ENCODE assay signal across 29 mouse cellular contexts in genomic region chr12:5336331-5336730, GRCm38 (mm10). TPM values are rescaled to one million over a fixed set of nuclear protein-coding genes. Genes with fewer than 3 reads are reported as not detected.
DNase-seq lines count a peak whose midpoint lies in the region; ATAC-seq and TF ChIP-seq lines count a peak whose summit lies in the region.
"Had no signal": no experiment of that assay in that cellular context is flagged by ENCODE, and none has a peak within 500 bp of the region (broad histone marks: within the 10 kb centered on the region; RNA-seq: fewer than 3 reads in every experiment).

No protein-coding gene starts in this region.

- no peaks in the 10 kb centered on the region for H3K36me3 ChIP-seq in heart, embryonic 11.5 days (ENCODE audit: control insufficient read depth, insufficient read depth, low read length)
- H3K36me3 ChIP-seq: heart, embryonic 15.5 days; kidney, embryonic 15.5 days; neural tube, embryonic 12.5 days had no signal

- no peaks in the 10 kb centered on the region for H3K27me3 ChIP-seq in heart, embryonic 11.5 days (ENCODE audit: control insufficient read depth, insufficient read depth, low read length)
- H3K27me3 ChIP-seq: forebrain, embryonic 13.5 days; heart, embryonic 15.5 days; kidney, embryonic 15.5 days; neural tube, embryonic 12.5 days; Patski had no signal

- H3K27ac ChIP-seq in heart, embryonic 11.5 days (ENCODE audit: low read depth, low read length), result no peak overlapping the region
- H3K27ac ChIP-seq in layer of hippocampus, adult 2 months, result peak overlapping the region; percentile 56; the same call in 1 of the 2 replicates
- H3K27ac ChIP-seq: forebrain, embryonic 13.5 days; heart, embryonic 15.5 days; hindbrain, embryonic 14.5 days; kidney, embryonic 15.5 days; liver, embryonic 14.5 days; neural tube, embryonic 12.5 days had no signal

- 81% methylated on average over 6 of the region's 6 CpGs for WGBS in heart, embryonic 11.5 days (ENCODE audit: insufficient replicate concordance)

- no peak for ATAC-seq in heart, embryonic 11.5 days (replicated peaks; ENCODE audit: insufficient number of reproducible peaks, low FRiP score, low TSS enrichment)
- ATAC-seq: forebrain, embryonic 13.5 days; inflammation-experienced regulatory T-cells, adult 6 months; midbrain, embryonic 16.5 days had no signal

- H3K4me1 ChIP-seq in heart, embryonic 11.5 days (ENCODE audit: control insufficient read depth, insufficient read depth, low read length), result no peaks in the 10 kb centered on the region

- H3K4me2 ChIP-seq in heart, embryonic 11.5 days, result no peak overlapping the region
- H3K4me2 ChIP-seq: forebrain, embryonic 13.5 days; heart, embryonic 15.5 days; hindbrain, embryonic 14.5 days; kidney, embryonic 15.5 days; neural tube, embryonic 12.5 days had no signal

- H3K4me3 ChIP-seq in heart, embryonic 11.5 days (ENCODE audit: low read depth, low read length), result no peak overlapping the region
- no peak overlapping the region for H3K4me3 ChIP-seq in layer of hippocampus, adult 2 months
- H3K4me3 ChIP-seq: forebrain, embryonic 13.5 days; heart, embryonic 15.5 days; kidney, embryonic 15.5 days; neural tube, embryonic 12.5 days had no signal

- H3K9me3 ChIP-seq in heart, embryonic 11.5 days (replicated peaks; ENCODE audit: control insufficient read depth, low read length), result no peaks in the 10 kb centered on the region
- H3K9me3 ChIP-seq: forebrain, embryonic 13.5 days; heart, embryonic 15.5 days; kidney, embryonic 15.5 days; neural tube, embryonic 12.5 days had no signal

- no peak overlapping the region for H3K9ac ChIP-seq in heart, embryonic 11.5 days (ENCODE audit: low read depth, low read length)
- H3K9ac ChIP-seq: forebrain, embryonic 13.5 days; heart, embryonic 15.5 days; hindbrain, embryonic 14.5 days; kidney, embryonic 15.5 days; liver, embryonic 14.5 days; neural tube, embryonic 12.5 days had no signal

- DNase-seq in heart, adult 11 months, result peak; percentile 90
- no peak for DNase-seq in layer of hippocampus, adult 2 months (ENCODE audit: low spot score in 2 of 2)
- no peak for DNase-seq in layer of hippocampus, postnatal 14 days (ENCODE audit: low spot score in 2 of 2)
- peak; percentile 60 for DNase-seq in gastrocnemius, adult 18-20 months (ENCODE audit: low spot score)
- peak; percentile 52 for DNase-seq in gastrocnemius, postnatal 25 days
- DNase-seq in testis, postnatal 10 days (ENCODE audit: low spot score), result no peak
- DNase-seq: adrenal gland, postnatal 14 days; cerebellum, adult 11 months; cerebellum, postnatal 25 days; heart, postnatal 36 days; kidney, adult 18-20 months; kidney, postnatal 36 days; layer of hippocampus, postnatal 36 days; liver; lung, adult 2 months; lung, postnatal 10 days; right cerebral cortex, adult 18-20 months had no signal

- TF ChIP-seq CTCF in layer of hippocampus, adult 2 months (conservative IDR thresholded peaks at IDR 0.05), result no peak

RNA-seq across cellular contexts. Expression of gene Klhl29, which starts 39.2 kb away (rescaled TPM):
- 0.58 and 0.67 TPM in 2 replicates for polyA plus RNA-seq in heart, embryonic 11.5 days (2014; fragmentation: Nextera tagmentation; extraction: Ambion mirVana)
- 10 to 100 TPM; 38.9 to 40.9 TPM for total RNA-seq in layer of hippocampus, adult 2 months (2021)
- 10 to 100 TPM; 32.5 to 35.4 TPM for total RNA-seq in layer of hippocampus, postnatal 14 days (2021)
- 1 to 10 TPM; 1.9 to 3.4 TPM for total RNA-seq in gastrocnemius, adult 18-20 months (2021)
- 1 to 10 TPM; 1.5 to 3.4 TPM for total RNA-seq in gastrocnemius, postnatal 25 days (2021)
- total RNA-seq: granulocyte monocyte progenitor cell, adult 5-6 weeks; MEL had no signal

Comparison
In these comparisons a context has a peak if more than half of its experiments do, and no peak if none do; other contexts are left out.
1. DNase-seq: peak in heart, adult 11 months (single experiment), gastrocnemius, adult 18-20 months (single experiment) and gastrocnemius, postnatal 25 days (single experiment); none in layer of hippocampus, adult 2 months (0 of 2), layer of hippocampus, postnatal 14 days (0 of 2) and testis, postnatal 10 days (single experiment).
2. RNA of gene Klhl29, which starts 39.2 kb away (total RNA-seq): 38.9 to 40.9 TPM in layer of hippocampus, adult 2 months and 32.5 to 35.4 TPM in layer of hippocampus, postnatal 14 days; 1.5 to 3.4 TPM in gastrocnemius, postnatal 25 days and 1.9 to 3.4 TPM in gastrocnemius, adult 18-20 months; every median in the first group is over 4 times any median in the second.